Mouse (Mus musculus): ENCODE measurements around the gene Trim24.

DNA sequence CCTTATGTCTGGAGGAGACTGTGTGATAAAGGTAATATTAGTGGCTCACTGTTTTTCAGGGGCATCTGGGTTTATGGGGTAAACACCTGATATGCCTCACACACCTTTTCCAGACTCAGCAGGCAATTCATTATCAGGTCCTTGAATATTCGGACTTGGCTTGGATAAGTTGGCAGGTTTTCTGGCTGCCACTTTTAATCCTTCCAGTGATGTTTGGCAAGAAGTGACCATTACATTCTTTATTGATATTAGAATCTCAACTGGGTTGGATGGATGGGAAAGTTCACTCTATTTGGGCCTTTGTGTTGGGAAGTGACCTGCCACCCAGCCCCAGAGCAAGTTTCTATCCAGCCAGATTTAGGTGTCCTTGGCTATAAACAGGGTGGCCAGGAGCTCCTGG lies 7.6 kb downstream of the Trim24 start:
- TF ChIP-seq MYC (IDR thresholded peaks at IDR 0.05; ENCODE audit: low read depth, low read length) (no peak), TCF12 (IDR thresholded peaks at IDR 0.05; ENCODE audit: low read depth, low read length) (no peak), MYB (IDR thresholded peaks at IDR 0.05; ENCODE audit: low read depth, low read length) (no peak), POLR2A (IDR thresholded peaks at IDR 0.05; ENCODE audit: control insufficient read depth in 1 of 2, insufficient read depth in 1 of 2, low read depth in 1 of 2, low read length in 2 of 2, poor library complexity in 1 of 2) (no peak), CTCF (IDR thresholded peaks at IDR 0.05 in 2 of 3, conservative IDR thresholded peaks at IDR 0.05 in 1 of 3; ENCODE audit: control insufficient read depth in 1 of 3, insufficient read depth in 1 of 3, low read depth in 2 of 3, low read length in 3 of 3, poor library complexity in 1 of 3, severe bottlenecking in 1 of 3) (no peak), NELFE (IDR thresholded peaks at IDR 0.05; ENCODE audit: low read depth, low read length) (no peak), MAX (IDR thresholded peaks at IDR 0.05; ENCODE audit: low read length) (no peak), ZNF384 (IDR thresholded peaks at IDR 0.05; ENCODE audit: low read depth, low read length) (no peak), GATA1 (IDR thresholded peaks at IDR 0.05; ENCODE audit: low read depth, low read length) (no peak), JUND (IDR thresholded peaks at IDR 0.05; ENCODE audit: low read depth, low read length) (no peak)

All from MEL (cell line).